Mouse (Mus musculus) lung, adult 2 months (tissue): ENCODE measurements around the gene Dock4.

ENCODE experiments used
- CTCF ChIP-seq: fragments of 200-500 bp; IDR thresholded peaks from 2 replicates; pipeline ENCODE4 v1.5.1; 2011; ENCODE audit warnings: mild to moderate bottlenecking, low read length, control low read depth; ENCODE audit not compliant: insufficient read depth
- POLR2A ChIP-seq: fragments of 200-500 bp; IDR thresholded peaks from 2 replicates; pipeline ENCODE4 v1.6.1; 2011; ENCODE audit warnings: low read depth, mild to moderate bottlenecking, control low read depth, low read length, borderline replicate concordance; ENCODE audit errors: extremely low read depth

DNA sequence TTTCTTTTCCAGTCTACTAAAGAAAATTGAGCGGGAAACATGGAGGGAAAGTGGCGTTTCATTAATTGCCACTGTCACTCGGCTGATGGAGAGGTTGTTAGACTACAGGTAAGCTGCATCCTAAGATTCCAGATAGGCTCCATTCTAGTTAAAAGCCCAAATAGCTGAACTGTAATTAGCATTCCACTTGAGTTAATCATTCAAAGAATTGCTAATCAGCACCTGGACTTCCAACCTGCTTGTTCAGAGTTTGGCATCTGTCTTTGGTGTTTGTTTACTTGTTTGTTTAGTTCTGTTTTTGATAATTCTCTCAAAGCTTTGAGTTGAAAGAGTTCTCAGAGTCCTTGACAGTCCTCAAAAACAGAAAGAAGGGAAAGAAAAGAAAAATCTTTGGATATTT, 349.0 kb downstream of the Dock4 start:
- TF ChIP-seq CTCF (no peak), POLR2A (no peak)
